Mouse (Mus musculus): ENCODE measurements around the gene Ufsp1. TPM values are rescaled to one million over a fixed set of nuclear protein-coding genes. Genes with fewer than 3 reads are reported as not detected.

Ufsp1 gene
- polyA plus RNA-seq, 1 experiment from 2014 or later = 7.1 TPM

GRCm38 (mm10) chr5:137343412-137343811, 49.0 kb downstream of the Ufsp1 start:
- H3K27me3 ChIP-seq (ENCODE audit: control insufficient read depth, insufficient read depth, low read length) = no peaks in the 10 kb centered on the region
- no peak overlapping the region for H3K27ac ChIP-seq (replicated peaks in 1 of 2; ENCODE audit: control insufficient read depth in 1 of 2, insufficient read depth in 1 of 2, low read depth in 2 of 2, low read length in 2 of 2)
- 85% methylated on average over 5 of the region's 5 CpGs for WGBS
- H3K4me1 ChIP-seq (ENCODE audit: control insufficient read depth in 2 of 2, insufficient read depth in 2 of 2, low read length in 2 of 2) = peaks cover 32 to 38% of the 10 kb centered on the region in 2 experiments
- no peak for ATAC-seq (ENCODE audit: insufficient number of reproducible peaks, insufficient read depth, low FRiP score, low read depth)
- H3K9ac ChIP-seq (ENCODE audit: low read length) = no peak overlapping the region
- no peak overlapping the region for H3K4me3 ChIP-seq (ENCODE audit: control insufficient read depth in 1 of 2, insufficient read depth in 1 of 2, low read depth in 1 of 2, low read length in 2 of 2)
- H3K9me3 ChIP-seq (ENCODE audit: control insufficient read depth, low read length) = no peaks in the 10 kb centered on the region
- H3K4me2 ChIP-seq (ENCODE audit: low read length) = no peak overlapping the region
- H3K36me3 ChIP-seq (ENCODE audit: control insufficient read depth, insufficient read depth, low read length) = no peaks in the 10 kb centered on the region

- Histone ChIP-seq H3K4me3 (ENCODE audit: control insufficient read depth in 1 of 2, insufficient read depth in 1 of 2, low read depth in 1 of 2, low read length in 2 of 2) (no peak overlapping the region), H3K9ac (ENCODE audit: low read length) (no peak overlapping the region), H3K4me2 (ENCODE audit: low read length) (no peak overlapping the region), H3K9me3 (ENCODE audit: control insufficient read depth, low read length) (no peaks in the 10 kb centered on the region), H3K27me3 (ENCODE audit: control insufficient read depth, insufficient read depth, low read length) (no peaks in the 10 kb centered on the region), H3K36me3 (ENCODE audit: control insufficient read depth, insufficient read depth, low read length) (no peaks in the 10 kb centered on the region), H3K27ac (replicated peaks in 1 of 2; ENCODE audit: control insufficient read depth in 1 of 2, insufficient read depth in 1 of 2, low read depth in 2 of 2, low read length in 2 of 2) (no peak overlapping the region), H3K4me1 (ENCODE audit: control insufficient read depth in 2 of 2, insufficient read depth in 2 of 2, low read length in 2 of 2) (peaks cover 33 to 40% of the 10 kb centered on the region in 2 experiments)
- no peak for ATAC-seq (ENCODE audit: insufficient number of reproducible peaks, insufficient read depth, low FRiP score, low read depth)
These were observed 49.4 kb downstream of the Ufsp1 start for GRCm38 (mm10) chr5:137343869-137344268.

Small RNAs within 50 kb of the gene (microRNA-seq; reads per million reads assigned to microRNA genes)
- gene Mir7036 = 0.84 reads per million
- not detected for gene Mir8116

Other genes with a start within 250 kb of the Ufsp1 start
- 117 and 120 TPM in 2 replicates for gene Ap1s1, start 248.5 kb upstream of the Ufsp1 start, polyA plus RNA-seq (2014; fragmentation: Nextera tagmentation; extraction: Ambion mirVana)
- gene Serpine1, start 222.4 kb upstream of the Ufsp1 start, polyA plus RNA-seq (2014; fragmentation: Nextera tagmentation; extraction: Ambion mirVana) = 0.93 and 1.0 TPM in 2 replicates
- 8.1 and 8.4 TPM in 2 replicates for gene Trim56, start 178.4 kb upstream of the Ufsp1 start, polyA plus RNA-seq (2014; fragmentation: Nextera tagmentation; extraction: Ambion mirVana)
- not detected in 2 replicates for gene Muc3, start 145.3 kb upstream of the Ufsp1 start, polyA plus RNA-seq (2014; fragmentation: Nextera tagmentation; extraction: Ambion mirVana)
- gene Muc3a, start 82.2 kb upstream of the Ufsp1 start, polyA plus RNA-seq (2014; fragmentation: Nextera tagmentation; extraction: Ambion mirVana) = not detected in 2 replicates
- 11.2 and 12.5 TPM in 2 replicates for gene Ache, start 7.1 kb upstream of the Ufsp1 start, polyA plus RNA-seq (2014; fragmentation: Nextera tagmentation; extraction: Ambion mirVana)
- 58.6 and 69.9 TPM in 2 replicates for gene Srrt, start 13.0 kb downstream of the Ufsp1 start, polyA plus RNA-seq (2014; fragmentation: Nextera tagmentation; extraction: Ambion mirVana)
- gene Trip6, start 19.8 kb downstream of the Ufsp1 start, polyA plus RNA-seq (2014; fragmentation: Nextera tagmentation; extraction: Ambion mirVana) = 32.3 and 38.9 TPM in 2 replicates
- 5.3 and 5.7 TPM in 2 replicates for gene Slc12a9, start 39.0 kb downstream of the Ufsp1 start, polyA plus RNA-seq (2014; fragmentation: Nextera tagmentation; extraction: Ambion mirVana)
- gene Ephb4, start 55.5 kb downstream of the Ufsp1 start, polyA plus RNA-seq (2014; fragmentation: Nextera tagmentation; extraction: Ambion mirVana) = 38.2 and 40.5 TPM in 2 replicates
- 0.11 and 0.16 TPM in 2 replicates for gene Zan, start 182.4 kb downstream of the Ufsp1 start, polyA plus RNA-seq (2014; fragmentation: Nextera tagmentation; extraction: Ambion mirVana)
- 44.3 and 49.8 TPM in 2 replicates for gene Pop7, start 207.9 kb downstream of the Ufsp1 start, polyA plus RNA-seq (2014; fragmentation: Nextera tagmentation; extraction: Ambion mirVana)
- 8.7 and 9.6 TPM in 2 replicates for gene Gigyf1, start 223.9 kb downstream of the Ufsp1 start, polyA plus RNA-seq (2014; fragmentation: Nextera tagmentation; extraction: Ambion mirVana)
- gene Epo, start 238.6 kb downstream of the Ufsp1 start, polyA plus RNA-seq (2014; fragmentation: Nextera tagmentation; extraction: Ambion mirVana) = not detected in 2 replicates
- gene Gnb2, start 238.9 kb downstream of the Ufsp1 start, polyA plus RNA-seq (2014; fragmentation: Nextera tagmentation; extraction: Ambion mirVana) = 296 and 340 TPM in 2 replicates

All from heart, embryonic 14.5 days (tissue).